Mouse (Mus musculus) embryonic fibroblast, embryonic 13.5 days (primary cell): ENCODE results near the gene Yif1b. TPM values are rescaled to one million over a fixed set of nuclear protein-coding genes. Genes with fewer than 3 reads are reported as not detected.
A peak's percentile ranks its signal among the peaks of the same experiment; 100 is the strongest.
"Not testable (repeated sequence)": the region's sequence is repeated elsewhere in the genome, so short reads cannot be mapped to it uniquely, and the experiment has no call there.

Source experiments
- H3K27ac ChIP-seq: 2 replicates; pipeline ENCODE4 v1.5.1; 2012; ENCODE audit warnings: low read length, control low read depth, inconsistent platforms; ENCODE audit not compliant: insufficient read depth
- H3K4me1 ChIP-seq: 2 replicates; pipeline ENCODE4 v1.6.1; 2011; ENCODE audit warnings: low read length; ENCODE audit not compliant: control insufficient read depth, insufficient read depth
- H3K4me3 ChIP-seq: 2 replicates; pipeline ENCODE4 v1.5.1; 2011; ENCODE audit warnings: mild to moderate bottlenecking, control low read depth, low read length; ENCODE audit not compliant: insufficient read depth
- CTCF ChIP-seq: IDR thresholded peaks from 2 replicates; pipeline ENCODE4 v1.5.1; 2011; ENCODE audit warnings: mild to moderate bottlenecking, control low read depth, low read length, moderate library complexity, borderline replicate concordance; ENCODE audit not compliant: insufficient read depth
- POLR2A ChIP-seq: IDR thresholded peaks from 2 replicates; pipeline ENCODE4 v1.6.1; 2011; ENCODE audit warnings: low read depth, mild to moderate bottlenecking, control low read depth, low read length, moderate library complexity
- polyA plus RNA-seq: library from polyadenylated mRNA; stranded (reverse); fragments of >200 nt; gene quantifications from 2 replicates; pipeline ENCODE4 v1.2.4, GENCODE M21; 2011; ENCODE audit warnings: low read depth; ENCODE audit not compliant: missing spikeins, insufficient read length

Yif1b gene
- polyA plus RNA-seq, 1 experiment = 67.7 TPM

DNA sequence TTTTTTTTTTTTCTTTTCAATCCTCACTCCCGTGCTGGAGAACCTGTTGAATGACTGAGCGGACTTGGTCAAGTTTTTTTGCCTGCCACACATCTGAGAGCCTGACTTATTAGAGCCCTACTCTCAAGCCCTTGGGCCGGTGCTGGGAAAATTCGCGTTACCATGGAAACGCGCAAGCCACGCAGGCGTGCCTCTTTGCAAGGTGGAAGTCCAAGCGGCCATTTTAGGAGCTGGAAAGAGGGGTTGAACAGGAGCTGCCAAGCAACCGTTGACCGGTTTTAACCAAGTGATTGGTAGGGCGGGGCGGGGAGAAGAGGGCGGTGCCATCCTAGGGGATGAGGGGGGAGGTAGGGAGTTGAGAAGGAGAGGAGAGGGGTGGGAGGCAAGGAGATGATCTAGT is 23.3 kb upstream of the Yif1b start:
- TF ChIP-seq POLR2A (no peak), CTCF (no peak)
- H3K4me3 ChIP-seq = no peak overlapping the region
- H3K27ac ChIP-seq = no peak overlapping the region
- no peaks in the 10 kb centered on the region for H3K4me1 ChIP-seq

DNA sequence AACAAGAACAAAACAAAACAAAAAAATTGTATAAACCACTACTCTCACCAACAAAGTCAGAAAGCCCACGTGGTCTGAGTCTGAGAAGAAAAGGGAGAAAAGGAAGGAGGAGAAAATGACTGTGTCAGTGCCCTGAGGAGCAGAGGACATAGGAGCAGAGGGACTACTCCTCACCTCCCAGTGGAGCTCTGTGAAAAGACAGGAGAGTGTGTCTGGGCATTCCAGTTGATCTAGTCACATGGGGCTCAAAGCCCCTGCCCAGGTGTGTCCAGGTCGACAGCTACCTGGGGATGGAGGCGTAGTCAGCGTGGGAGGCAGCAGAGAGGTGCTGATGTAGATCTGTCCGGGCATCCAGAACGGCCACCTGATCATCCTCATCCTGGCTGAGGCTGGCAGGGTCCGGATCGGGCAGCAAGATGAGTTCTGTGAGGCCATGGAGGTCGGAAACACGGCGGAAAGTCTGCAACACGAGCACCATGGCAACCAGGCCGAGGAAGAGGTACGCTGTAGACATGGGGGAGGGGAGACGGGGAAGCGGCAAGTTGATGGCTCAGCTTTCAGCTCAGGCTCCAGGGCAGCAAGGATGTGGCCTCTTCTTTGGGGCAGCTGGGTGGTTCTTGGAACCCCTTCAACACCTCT is 13.3 kb upstream of the Yif1b start:
- Histone ChIP-seq H3K27ac (no peak overlapping the region), H3K4me3 (no peak overlapping the region), H3K4me1 (no peaks in the 10 kb centered on the region)
- TF ChIP-seq POLR2A (no peak), CTCF (no peak)

DNA sequence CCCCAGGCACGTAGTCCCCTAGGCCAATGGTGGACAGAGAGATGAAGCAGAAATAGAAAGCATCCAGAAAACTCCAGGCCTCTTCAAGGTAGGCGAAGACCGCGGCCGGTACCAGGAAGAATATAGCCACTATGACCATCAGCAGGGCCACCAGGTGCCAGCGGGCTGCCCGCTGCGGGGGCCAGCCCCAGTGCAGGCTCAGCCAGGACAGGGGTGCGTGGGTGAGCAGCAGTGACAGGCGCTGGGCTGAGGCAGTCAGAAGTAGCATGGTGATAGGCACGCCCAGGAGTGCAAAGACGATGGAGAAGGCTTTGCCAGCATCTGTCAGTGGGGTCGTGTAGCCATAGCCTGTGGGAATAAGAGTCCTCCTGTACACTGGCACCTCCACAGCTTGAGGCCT is 12.6 kb upstream of the Yif1b start:
- TF ChIP-seq POLR2A = no peak
- no peak for TF ChIP-seq CTCF
- no peaks in the 10 kb centered on the region for H3K4me1 ChIP-seq
- no peak overlapping the region for H3K27ac ChIP-seq
- no peak overlapping the region for H3K4me3 ChIP-seq

DNA sequence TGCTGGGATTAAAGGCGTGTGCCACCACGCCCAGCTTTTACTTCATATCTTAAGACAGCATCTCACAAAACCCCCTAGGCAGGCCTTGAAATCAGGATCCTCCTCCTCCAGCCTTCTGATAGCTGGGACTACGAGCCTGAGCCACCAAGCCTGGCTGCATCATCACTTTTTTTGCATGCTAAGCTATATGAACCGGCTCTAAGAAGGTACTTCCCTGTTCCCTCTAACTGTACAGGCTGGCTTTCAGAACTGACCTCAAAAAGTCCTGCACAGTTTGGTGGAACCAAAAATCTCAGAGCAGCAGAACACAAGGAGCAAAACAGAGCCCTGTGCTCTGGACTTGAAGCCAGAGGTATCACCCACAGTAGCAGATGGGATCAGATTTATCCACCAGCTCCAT is 9.9 kb upstream of the Yif1b start:
- TF ChIP-seq CTCF = no peak
- no peak for TF ChIP-seq POLR2A
- Histone ChIP-seq H3K4me3 (no peak overlapping the region), H3K27ac (no peak overlapping the region), H3K4me1 (no peaks in the 10 kb centered on the region)

DNA sequence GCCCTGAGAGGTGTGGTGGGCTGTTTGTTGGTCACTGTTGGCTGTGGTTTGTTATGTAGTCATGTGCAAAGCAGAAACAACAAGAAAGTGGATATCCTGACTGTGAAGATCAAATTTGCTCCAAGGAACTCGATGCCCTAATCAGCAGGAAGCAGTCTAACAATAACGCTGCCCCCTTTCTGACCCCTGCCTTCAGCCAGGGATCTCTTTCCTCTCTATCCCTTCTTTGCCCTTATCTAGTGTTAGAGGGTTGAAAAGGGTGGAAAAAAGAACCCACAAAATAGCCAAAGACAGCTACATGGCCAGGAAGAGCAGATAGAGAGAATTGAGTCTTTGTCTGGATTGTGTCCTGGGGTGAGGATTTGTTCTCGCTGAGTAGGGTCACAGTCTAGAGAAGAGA is 7.6 kb upstream of the Yif1b start:
- no peak overlapping the region for H3K4me3 ChIP-seq
- H3K4me1 ChIP-seq = no peaks in the 10 kb centered on the region

DNA sequence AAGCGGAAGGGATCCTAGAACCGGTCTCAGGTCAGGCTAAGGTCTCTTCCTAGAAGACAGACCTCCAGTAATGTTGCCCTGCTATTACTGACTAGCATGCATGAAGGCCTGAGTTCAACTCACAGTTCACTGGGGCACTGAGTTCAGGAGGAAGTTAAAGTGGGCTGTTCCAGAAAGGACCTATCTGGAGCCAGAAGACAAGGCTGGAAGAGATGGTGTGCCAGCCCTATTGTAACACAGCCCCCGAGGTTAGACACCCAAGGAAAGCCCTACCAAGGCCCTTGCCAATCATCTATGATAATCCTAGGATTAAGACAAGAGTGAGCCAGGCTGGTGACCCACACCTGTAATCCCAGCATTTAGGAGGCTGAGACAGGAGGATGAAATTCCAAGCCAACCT is 6.6 kb upstream of the Yif1b start:
- TF ChIP-seq POLR2A = no peak
- no peak for TF ChIP-seq CTCF
- Histone ChIP-seq H3K27ac (no peak overlapping the region), H3K4me1 (no peaks in the 10 kb centered on the region), H3K4me3 (peak overlapping the region; percentile 45)

More for the DNA sequence above, 7.6 kb upstream of the Yif1b start:
- no peak overlapping the region for H3K27ac ChIP-seq
- TF ChIP-seq POLR2A = no peak
- no peak for TF ChIP-seq CTCF

DNA sequence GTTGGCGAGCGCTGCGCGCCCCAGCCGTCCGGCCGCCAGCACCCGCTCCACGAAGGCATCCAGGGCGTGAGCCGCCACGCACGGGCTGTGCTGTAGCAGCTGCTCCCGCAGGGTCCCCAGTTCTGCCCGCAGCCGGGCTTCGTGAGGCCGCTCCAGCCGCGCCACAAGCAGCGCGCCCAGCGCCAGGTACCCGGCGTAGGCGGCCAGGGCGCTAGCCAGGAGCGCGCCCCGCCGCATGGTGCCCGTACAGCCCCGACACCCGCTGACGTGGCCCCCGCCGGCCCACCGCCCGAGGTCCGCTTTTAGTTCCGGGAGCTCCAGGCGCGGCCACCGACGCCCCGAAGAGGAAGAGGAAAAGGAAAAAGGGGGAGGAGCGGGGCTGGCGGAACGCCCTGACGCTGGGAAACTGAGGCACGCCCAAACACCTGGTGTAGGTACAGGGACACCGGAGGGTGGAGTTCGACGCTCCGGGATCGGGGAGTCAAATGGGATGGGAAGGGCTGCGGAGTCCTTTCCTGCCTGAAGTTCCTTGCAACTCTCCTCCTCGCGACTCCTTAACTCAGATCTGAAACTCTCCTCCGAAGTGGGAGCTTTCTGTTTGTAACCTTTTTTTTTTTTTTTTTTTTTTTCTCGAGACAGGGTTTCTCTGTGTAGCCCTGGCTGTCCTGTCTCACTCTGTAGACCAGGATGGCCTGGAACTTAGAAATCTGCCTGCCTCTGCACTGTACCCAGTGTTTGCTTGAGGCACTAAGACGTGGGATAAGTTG is 5.7 kb upstream of the Yif1b start, which contains the start of gene Kcnk6:
Kcnk6 (minus strand) TSS at position 269 of the 767 bp plus-strand sequence.
- Histone ChIP-seq H3K4me3 (peak within 1 kb of the TSS; percentile 45), H3K4me1 (no peaks in the 10 kb centered on the region), H3K27ac (no peak within 1 kb of the TSS)
- no peak for TF ChIP-seq CTCF
- TF ChIP-seq POLR2A = no peak

DNA sequence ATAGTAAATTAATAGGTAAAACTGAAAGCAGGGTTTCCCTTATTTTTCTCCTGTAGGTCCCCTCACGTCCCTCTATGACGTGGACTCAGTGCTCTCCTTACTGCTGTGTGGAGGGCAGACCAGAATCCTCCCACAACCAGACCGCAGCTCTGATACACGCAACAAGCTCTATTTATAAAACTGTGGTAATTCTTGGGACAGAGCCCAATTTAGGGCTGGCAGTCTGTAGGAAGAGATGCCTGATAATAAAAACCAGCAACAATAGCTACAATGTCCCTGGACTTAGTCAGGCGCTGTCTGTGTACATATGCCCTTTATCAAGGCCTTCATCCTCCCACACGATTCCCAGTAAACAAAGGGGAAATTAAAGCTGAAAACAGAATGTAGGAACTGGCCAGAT is 4.4 kb upstream of the Yif1b start:
- Histone ChIP-seq H3K4me1 (no peaks in the 10 kb centered on the region), H3K27ac (0 out of 2 replicates have a peak overlapping the region, but pooled peaks have one; percentile 1), H3K4me3 (no peak overlapping the region)
- no peak for TF ChIP-seq CTCF
- TF ChIP-seq POLR2A = no peak

DNA sequence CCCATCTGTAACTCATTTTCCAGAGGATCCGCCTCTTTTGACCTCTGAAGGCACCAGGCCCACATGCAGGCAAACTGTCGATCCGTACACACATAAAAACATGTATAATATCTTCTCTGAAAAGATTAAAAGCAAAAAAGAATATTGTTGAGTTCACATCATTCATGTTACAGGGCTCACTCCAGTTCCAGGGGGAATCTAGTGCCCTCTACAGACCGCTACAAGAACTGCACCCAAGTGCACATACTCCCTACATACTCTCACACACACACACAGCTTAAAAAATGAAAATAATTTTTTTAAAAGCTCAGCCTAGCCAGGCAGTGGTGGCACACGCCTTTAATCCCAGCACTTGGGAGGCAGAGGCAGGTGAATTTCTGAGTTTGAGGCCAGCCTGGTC is 3.5 kb upstream of the Yif1b start:
- Histone ChIP-seq H3K4me1 (peaks cover 7% of the 10 kb centered on the region), H3K27ac (no peak overlapping the region), H3K4me3 (no peak overlapping the region)
- TF ChIP-seq CTCF (no peak), POLR2A (no peak)

DNA sequence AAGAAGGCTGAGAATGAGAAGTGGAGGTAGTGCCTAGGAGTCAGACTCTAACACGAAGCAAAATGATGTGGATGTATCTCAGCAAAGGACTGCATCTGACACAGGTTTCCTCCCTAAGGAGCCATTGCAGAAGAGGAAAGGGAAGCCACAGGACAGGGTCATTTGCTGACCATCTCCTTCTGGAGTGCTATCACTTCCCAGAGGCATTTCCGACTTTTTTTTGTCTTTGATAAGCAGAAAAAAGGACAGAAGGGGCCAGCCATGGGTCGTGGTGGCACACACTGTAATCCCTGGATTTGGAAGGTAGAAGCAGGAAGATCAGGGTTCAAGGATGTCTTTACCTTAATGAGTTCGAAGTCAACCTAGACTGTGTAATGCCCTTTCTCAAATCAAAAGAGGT is 1.5 kb upstream of the Yif1b start:
- no peak for TF ChIP-seq POLR2A
- TF ChIP-seq CTCF = no peak
- Histone ChIP-seq H3K27ac (no peak overlapping the region), H3K4me1 (peaks cover 8% of the 10 kb centered on the region), H3K4me3 (no peak overlapping the region)

DNA sequence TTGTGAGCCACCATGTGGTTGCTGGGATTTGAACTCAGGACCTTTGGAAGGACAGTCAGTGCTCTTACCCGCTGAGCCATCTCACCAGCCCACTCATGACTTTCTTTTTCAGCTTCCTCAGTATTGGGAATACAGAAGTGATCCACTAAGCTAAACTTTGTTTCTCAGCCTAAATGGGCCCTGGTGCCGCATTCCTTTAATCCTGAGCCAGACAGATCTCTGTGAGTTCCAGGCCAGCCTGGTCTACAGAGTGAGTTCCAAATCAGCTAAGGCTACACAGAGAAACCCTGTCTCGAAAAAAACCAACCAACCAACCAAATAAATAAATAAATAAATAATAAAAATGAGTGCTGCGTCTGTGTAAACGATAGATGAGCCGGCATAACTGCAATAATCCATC is 533 bp upstream of the Yif1b start:
- not testable (repeated sequence) for H3K4me1 ChIP-seq
- Histone ChIP-seq H3K27ac (peak overlapping the region; percentile 76), H3K4me3 (peak overlapping the region; percentile 9; the same call in 1 of the 2 replicates)
